8 mouse cellular contexts compared by ENCODE assay signal in genomic region chr1:79762282-79763250, GRCm38 (mm10). TPM values are rescaled to one million over a fixed set of nuclear protein-coding genes. Genes with fewer than 3 reads are reported as not detected.
DNase-seq lines count a peak whose midpoint lies in the region; ATAC-seq lines count a peak whose summit lies in the region.

No protein-coding gene starts in this region.

- peak overlapping the region; percentile 86; the same call in 1 of the 2 replicates for H3K4me2 ChIP-seq in intestine, embryonic 16.5 days (ENCODE audit: low read depth, low read length)

- H3K9ac ChIP-seq in intestine, embryonic 16.5 days (ENCODE audit: low read depth, low read length) = no peak overlapping the region

- peaks cover 10% of the 10 kb centered on the region; the same call in 1 of the 2 replicates for H3K4me1 ChIP-seq in intestine, embryonic 16.5 days (ENCODE audit: control insufficient read depth, insufficient read depth, low read length)

- peak; percentile 34 for DNase-seq in cerebellum, adult 11-12 months
- DNase-seq in thymus, postnatal 14 days = peak; percentile 30
- DNase-seq in thymus, adult 18-20 months = no peak
- no peak for DNase-seq in embryo, embryonic 9.5 days (ENCODE audit: extremely low spot score)
- no peak for DNase-seq in left cerebral cortex, adult 9 months (ENCODE audit: low spot score in 2 of 2)

- H3K27ac ChIP-seq in intestine, embryonic 16.5 days (ENCODE audit: low read length) = no peak overlapping the region

- H3K4me3 ChIP-seq in intestine, embryonic 16.5 days (ENCODE audit: low read length) = peak overlapping the region; percentile 90; the same call in 1 of the 2 replicates

- no peaks in the 10 kb centered on the region for H3K9me3 ChIP-seq in intestine, embryonic 16.5 days (ENCODE audit: control insufficient read depth, low read length)

- WGBS in intestine, embryonic 16.5 days = 52% methylated on average over 16 of the region's 16 CpGs

- no peak for ATAC-seq in cerebellum, adult (ENCODE audit: insufficient number of reproducible peaks, low FRiP score, low TSS enrichment)
- ATAC-seq in intestine, embryonic 16.5 days = no peak
- ATAC-seq in monocyte, adult 5-6 weeks (replicated peaks; ENCODE audit: insufficient number of reproducible peaks, low FRiP score, low TSS enrichment, poor library complexity, severe bottlenecking) = peak; percentile 48

- no peaks in the 10 kb centered on the region for H3K27me3 ChIP-seq in intestine, embryonic 16.5 days (replicated peaks; ENCODE audit: control insufficient read depth, insufficient read depth, low read length)

- no peaks in the 10 kb centered on the region for H3K36me3 ChIP-seq in intestine, embryonic 16.5 days (ENCODE audit: control insufficient read depth, insufficient read depth, low read length)

RNA-seq across cellular contexts. Expression of gene Mrpl44, which starts 13.3 kb away (rescaled TPM):
- 51.4 and 56.1 TPM in 2 replicates for polyA plus RNA-seq in intestine, embryonic 16.5 days (2015; fragmentation: Nextera tagmentation; extraction: Ambion mirVana)
- 14.1 to 18.0 TPM (median 15.9 TPM) in 3 replicates for total RNA-seq in monocyte, adult 5-6 weeks (2017)

RNA-seq across cellular contexts. Expression of gene Wdfy1, which starts 13.4 kb away (rescaled TPM):
- 34.9 and 39.3 TPM in 2 replicates for polyA plus RNA-seq in intestine, embryonic 16.5 days (2015; fragmentation: Nextera tagmentation; extraction: Ambion mirVana)
- total RNA-seq in monocyte, adult 5-6 weeks (2017) = 24.7 to 50.1 TPM (median 27.2 TPM) in 3 replicates

Comparison
In these comparisons a context has a peak if more than half of its experiments do, and no peak if none do; other contexts are left out.
1. DNase-seq: peak in cerebellum, adult 11-12 months (single experiment) and thymus, postnatal 14 days (single experiment); none in thymus, adult 18-20 months (0 of 2), embryo, embryonic 9.5 days (single experiment) and left cerebral cortex, adult 9 months (0 of 2).